Mouse (Mus musculus) embryonic facial prominence, embryonic 13.5 days (tissue): ENCODE measurements around the gene Treml2. TPM values are rescaled to one million over a fixed set of nuclear protein-coding genes. Genes with fewer than 3 reads are reported as not detected.
"Not testable (repeated sequence)": the region's sequence is repeated elsewhere in the genome, so short reads cannot be mapped to it uniquely, and the experiment has no call there.

ENCODE experiments used
- ATAC-seq: fragments of 200-750 bp; cut with Nextera tagmentation; 2 replicates; pipeline ENCODE4 v1.8.0; 2017; ENCODE audit warnings: low read depth; ENCODE audit not compliant: insufficient number of reproducible peaks, insufficient read depth, low FRiP score, low TSS enrichment
- H3K27ac ChIP-seq: fragments of 300-500 bp; sonication (generic); 2 replicates; pipeline ENCODE4 v1.5.1; 2015; ENCODE audit warnings: moderate library complexity, mild to moderate bottlenecking, inconsistent platforms
- H3K27me3 ChIP-seq: fragments of 300-500 bp; sonication (generic); 2 replicates; pipeline ENCODE4 v1.6.1; 2015; ENCODE audit warnings: mild to moderate bottlenecking, inconsistent platforms
- H3K36me3 ChIP-seq: fragments of 300-500 bp; sonication (generic); 2 replicates; pipeline ENCODE4 v1.6.1; 2015; ENCODE audit warnings: mild to moderate bottlenecking, inconsistent platforms
- H3K4me1 ChIP-seq: fragments of 300-500 bp; sonication (generic); 2 replicates; pipeline ENCODE4 v1.6.1; 2015; ENCODE audit warnings: inconsistent platforms
- H3K4me2 ChIP-seq: fragments of 300-500 bp; sonication (generic); 2 replicates; pipeline ENCODE4 v1.6.1; 2015; ENCODE audit warnings: moderate library complexity, mild to moderate bottlenecking, inconsistent platforms
- H3K4me3 ChIP-seq: fragments of 300-500 bp; sonication (generic); 2 replicates; pipeline ENCODE4 v1.5.1; 2015; ENCODE audit warnings: mild to moderate bottlenecking, inconsistent platforms
- H3K9ac ChIP-seq: fragments of 300-500 bp; sonication (generic); 2 replicates; pipeline ENCODE4 v1.6.1; 2015; ENCODE audit warnings: mild to moderate bottlenecking, inconsistent platforms
- H3K9me3 ChIP-seq: fragments of 300-500 bp; sonication (generic); 2 replicates; pipeline ENCODE4 v1.6.1; 2016; ENCODE audit warnings: inconsistent platforms
- WGBS: fragments of 180-500 bp; shearing (Covaris S2); methylation state at CpG from one replicate; pipeline ENCODE4 v1.1.7; 2015; ENCODE audit warnings: mixed read lengths; 5-methylcytosine and 5-hydroxymethylcytosine counted together
- polyA plus RNA-seq: library from polyadenylated mRNA; unstranded; fragments of >200 nt; fragmentation: Nextera tagmentation; extraction: Ambion mirVana; gene quantifications from 2 replicates; pipeline ENCODE4 v1.2.1, GENCODE M21; 2015

Treml2 gene
- polyA plus RNA-seq, 1 experiment from 2014 or later: 0.28 TPM

GRCm38 (mm10) chr17:48299756-48300155 lies 458 bp downstream of the Treml2 start:
- ATAC-seq: no peak
- Histone ChIP-seq H3K9ac (no peak overlapping the region), H3K9me3 (no peaks in the 10 kb centered on the region), H3K27ac (no peak overlapping the region), H3K27me3 (no peaks in the 10 kb centered on the region), H3K4me2 (no peak overlapping the region), H3K4me3 (no peak overlapping the region), H3K36me3 (no peaks in the 10 kb centered on the region), H3K4me1 (no peaks in the 10 kb centered on the region)
- WGBS: 55% methylated on average over 7 of the region's 7 CpGs

- H3K4me3 ChIP-seq: no peak overlapping the region
- H3K9me3 ChIP-seq: no peaks in the 10 kb centered on the region
- 63% methylated on average over 7 of the region's 7 CpGs for WGBS
- H3K36me3 ChIP-seq: no peaks in the 10 kb centered on the region
- H3K9ac ChIP-seq: no peak overlapping the region
- no peaks in the 10 kb centered on the region for H3K27me3 ChIP-seq
- H3K4me1 ChIP-seq: no peaks in the 10 kb centered on the region
- no peak overlapping the region for H3K27ac ChIP-seq
- H3K4me2 ChIP-seq: no peak overlapping the region
- ATAC-seq: no peak
Observed at GRCm38 (mm10) chr17:48300199-48300598, 901 bp downstream of the Treml2 start.

GRCm38 (mm10) chr17:48300861-48301260 lies 1.6 kb downstream of the Treml2 start:
- Histone ChIP-seq H3K27me3 (no peaks in the 10 kb centered on the region), H3K36me3 (no peaks in the 10 kb centered on the region), H3K27ac (no peak overlapping the region), H3K9ac (no peak overlapping the region), H3K4me3 (no peak overlapping the region), H3K9me3 (no peaks in the 10 kb centered on the region), H3K4me2 (no peak overlapping the region), H3K4me1 (no peaks in the 10 kb centered on the region)
- WGBS: 64% methylated on average over 9 of the region's 9 CpGs
- ATAC-seq: no peak

DNA sequence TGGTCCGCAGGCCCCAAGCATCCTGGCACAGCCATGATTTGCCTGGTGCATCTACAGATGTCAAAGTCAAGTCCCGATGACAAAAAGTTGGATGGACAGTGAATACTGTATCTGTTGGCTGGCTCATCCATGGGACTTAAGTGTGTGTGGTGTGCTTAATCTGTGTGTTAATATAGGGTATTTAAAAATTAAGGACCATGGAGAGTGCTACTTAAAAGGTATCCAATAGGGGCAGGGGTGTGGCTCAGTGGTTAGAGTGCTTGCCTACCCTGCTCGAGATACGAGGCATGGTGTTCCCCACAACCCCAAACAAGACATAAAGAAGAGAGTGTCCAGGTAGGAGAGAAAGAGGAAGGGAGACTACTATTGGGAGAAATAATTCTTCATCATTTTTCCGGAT lies 2.5 kb downstream of the Treml2 start:
- H3K36me3 ChIP-seq: no peaks in the 10 kb centered on the region
- ATAC-seq: no peak

DNA sequence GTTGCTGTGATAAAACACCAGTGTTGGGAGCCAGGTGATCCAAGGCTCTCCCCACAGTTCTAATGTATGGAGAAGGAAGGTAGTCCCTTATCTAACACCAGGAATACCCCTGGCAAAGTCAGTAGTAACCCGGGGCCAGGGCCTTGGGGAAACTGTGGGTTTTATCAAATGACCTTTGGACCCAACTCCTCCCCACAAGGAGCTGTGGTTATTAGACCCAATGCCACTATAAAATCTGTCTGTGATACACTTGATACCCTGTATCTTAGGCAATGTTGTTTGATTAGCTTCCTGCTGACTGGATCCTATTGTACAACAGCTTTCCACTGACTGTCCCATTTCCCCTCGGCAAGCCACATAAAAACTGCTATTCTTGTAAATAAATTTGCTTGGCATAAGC lies 12.8 kb downstream of the Treml2 start:
- Histone ChIP-seq H3K4me3 (no peak overlapping the region), H3K27ac (no peak overlapping the region), H3K9me3 (no peaks in the 10 kb centered on the region), H3K9ac (no peak overlapping the region), H3K27me3 (no peaks in the 10 kb centered on the region), H3K4me2 (no peak overlapping the region), H3K4me1 (no peaks in the 10 kb centered on the region), H3K36me3 (no peaks in the 10 kb centered on the region)
- 70% methylated on average over 2 of the region's 2 CpGs for WGBS
- no peak for ATAC-seq

More for the DNA sequence above, 2.5 kb downstream of the Treml2 start:
- no peaks in the 10 kb centered on the region for H3K4me1 ChIP-seq
- WGBS: 91% methylated on average over 5 of the region's 5 CpGs
- no peak overlapping the region for H3K4me2 ChIP-seq
- no peaks in the 10 kb centered on the region for H3K27me3 ChIP-seq
- no peaks in the 10 kb centered on the region for H3K9me3 ChIP-seq
- H3K4me3 ChIP-seq: no peak overlapping the region
- no peak overlapping the region for H3K9ac ChIP-seq
- H3K27ac ChIP-seq: no peak overlapping the region

DNA sequence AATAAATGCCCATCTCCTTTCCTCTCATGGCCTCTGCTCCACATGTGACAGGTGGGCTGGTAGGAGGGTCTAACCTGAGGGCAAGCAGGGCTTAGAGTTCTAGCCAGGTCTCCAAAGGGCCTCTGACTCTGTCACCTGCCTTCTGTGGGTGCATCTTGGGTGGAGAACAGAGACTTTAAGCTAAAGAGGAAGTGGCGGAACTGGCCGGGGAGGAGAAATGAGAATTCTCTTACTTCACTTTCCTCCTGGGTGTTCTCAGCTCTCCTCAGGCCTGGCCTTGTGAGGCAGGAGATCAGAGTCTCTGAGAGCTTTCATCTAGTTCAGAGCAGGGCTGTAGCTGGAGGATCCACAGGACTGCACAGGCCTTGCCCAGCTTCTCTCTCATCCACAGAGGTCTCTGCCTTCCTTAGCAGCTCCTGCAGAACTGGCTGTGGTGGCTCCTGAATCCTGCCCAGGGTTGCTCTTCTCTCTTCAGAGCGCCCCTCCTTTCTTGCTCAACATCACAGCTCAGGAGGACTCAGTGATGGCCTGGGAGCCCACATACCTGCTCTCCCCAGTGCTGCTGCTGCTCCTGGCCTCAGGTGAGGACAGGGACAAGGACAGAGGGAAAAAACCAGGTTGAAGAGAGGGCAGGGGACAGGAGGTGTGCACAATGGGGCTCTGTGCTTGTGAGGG lies 16.7 kb downstream of the Treml2 start, which contains the start of gene B430306N03Rik:
Gene B430306N03Rik, plus strand, starts transcription at position 237 of the 675 bp plus-strand sequence.
- H3K4me1 ChIP-seq, ATAC-seq, H3K4me2 ChIP-seq, H3K36me3 ChIP-seq, H3K4me3 ChIP-seq, H3K9ac ChIP-seq, H3K9me3 ChIP-seq, H3K27ac ChIP-seq, H3K27me3 ChIP-seq: not testable (repeated sequence)
- 77% methylated on average over 3 of the region's 3 CpGs for WGBS

GRCm38 (mm10) chr17:48318686-48319085 lies 19.4 kb downstream of the Treml2 start:
- Histone ChIP-seq H3K36me3 (no peaks in the 10 kb centered on the region), H3K4me3 (no peak overlapping the region), H3K27me3 (no peaks in the 10 kb centered on the region), H3K4me2 (no peak overlapping the region), H3K27ac (no peak overlapping the region), H3K9ac (no peak overlapping the region), H3K9me3 (no peaks in the 10 kb centered on the region), H3K4me1 (no peaks in the 10 kb centered on the region)
- 98% methylated on average over 1 of the region's 1 CpGs for WGBS
- no peak for ATAC-seq

- 81% methylated on average over 2 of the region's 2 CpGs for WGBS
- no peaks in the 10 kb centered on the region for H3K9me3 ChIP-seq
- H3K27me3 ChIP-seq: no peaks in the 10 kb centered on the region
- H3K9ac ChIP-seq: no peak overlapping the region
- H3K36me3 ChIP-seq: no peaks in the 10 kb centered on the region
- H3K4me1 ChIP-seq: 0 out of 2 replicates have a peak, but pooled peaks cover 1% of the 10 kb centered on the region
- H3K27ac ChIP-seq: no peak overlapping the region
- no peak overlapping the region for H3K4me2 ChIP-seq
- H3K4me3 ChIP-seq: no peak overlapping the region
- ATAC-seq: no peak
Observed at GRCm38 (mm10) chr17:48321279-48321678, 22.0 kb downstream of the Treml2 start.

DNA sequence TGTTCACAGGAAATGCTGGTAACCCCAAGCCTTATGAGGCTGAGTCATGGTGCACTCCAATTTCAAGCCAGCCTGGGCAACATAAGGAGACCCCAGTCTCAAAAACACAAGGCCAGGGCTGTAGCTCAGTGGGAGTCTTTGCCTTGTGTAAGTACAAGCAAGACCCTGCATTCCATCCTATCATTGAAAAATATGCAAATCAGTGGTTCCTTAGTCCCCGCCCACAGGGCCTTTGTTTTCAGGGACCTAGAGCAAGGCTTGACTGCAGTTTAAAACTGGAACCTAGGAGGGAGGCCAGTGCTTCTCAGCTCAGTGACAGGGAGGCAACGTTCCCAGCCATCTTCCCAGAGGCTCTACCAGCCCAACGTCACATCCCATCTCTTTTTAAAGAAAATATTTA lies 23.9 kb downstream of the Treml2 start:
- 61% methylated on average over 3 of the region's 3 CpGs for WGBS
- no peak overlapping the region for H3K4me2 ChIP-seq
- no peaks in the 10 kb centered on the region for H3K9me3 ChIP-seq
- H3K36me3 ChIP-seq: no peaks in the 10 kb centered on the region
- H3K27me3 ChIP-seq: no peaks in the 10 kb centered on the region
- H3K4me1 ChIP-seq: 0 out of 2 replicates have a peak, but pooled peaks cover 4% of the 10 kb centered on the region
- H3K9ac ChIP-seq: no peak overlapping the region
- no peak overlapping the region for H3K27ac ChIP-seq
- no peak for ATAC-seq
- H3K4me3 ChIP-seq: no peak overlapping the region

DNA sequence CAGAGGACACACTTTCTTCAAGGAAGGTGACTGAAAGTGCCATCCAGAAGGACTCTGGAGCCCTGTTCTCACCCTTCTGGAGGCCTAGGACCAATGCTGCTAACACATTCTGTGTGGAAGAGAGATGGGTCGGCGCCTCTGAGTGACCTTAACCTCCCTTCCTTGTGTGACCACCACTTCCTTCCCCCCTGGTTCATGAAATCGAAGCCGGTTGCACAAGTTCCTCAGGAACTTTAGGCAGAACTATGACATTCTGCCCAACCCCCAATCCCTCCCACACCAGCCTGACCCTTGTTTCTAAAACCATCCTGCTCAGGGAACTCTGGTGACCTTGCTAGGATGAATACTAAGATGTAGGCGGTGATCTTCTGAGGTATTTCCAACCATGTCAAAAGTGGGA lies 25.0 kb downstream of the Treml2 start:
- Histone ChIP-seq H3K4me3 (no peak overlapping the region), H3K9ac (no peak overlapping the region), H3K4me1 (0 out of 2 replicates have a peak, but pooled peaks cover 4% of the 10 kb centered on the region), H3K4me2 (no peak overlapping the region), H3K36me3 (no peaks in the 10 kb centered on the region), H3K9me3 (no peaks in the 10 kb centered on the region), H3K27me3 (no peaks in the 10 kb centered on the region), H3K27ac (no peak overlapping the region)
- ATAC-seq: no peak
- 94% methylated on average over 5 of the region's 5 CpGs for WGBS

DNA sequence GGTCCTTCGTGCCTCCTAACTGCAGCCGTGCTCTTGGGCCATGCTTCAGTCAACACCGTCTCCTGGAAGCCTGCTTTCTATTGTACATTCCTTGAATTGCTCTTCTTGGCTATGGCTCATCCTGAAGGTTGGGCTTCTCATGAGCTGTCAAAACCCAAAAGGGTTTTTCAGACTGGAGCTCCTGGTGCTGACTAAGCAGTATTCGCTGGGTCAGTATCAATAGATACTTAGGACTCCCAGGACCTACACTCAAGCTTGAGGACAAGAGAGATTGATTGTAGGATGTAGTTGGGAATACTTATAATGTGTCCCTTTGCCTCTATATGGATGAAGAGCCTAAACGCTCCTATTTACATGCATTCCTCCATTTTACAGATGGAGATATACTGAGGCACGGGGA lies 25.8 kb downstream of the Treml2 start:
- Histone ChIP-seq H3K4me3 (no peak overlapping the region), H3K9me3 (no peaks in the 10 kb centered on the region), H3K27me3 (no peaks in the 10 kb centered on the region), H3K9ac (no peak overlapping the region), H3K27ac (no peak overlapping the region), H3K36me3 (no peaks in the 10 kb centered on the region), H3K4me1 (0 out of 2 replicates have a peak, but pooled peaks cover 4% of the 10 kb centered on the region), H3K4me2 (no peak overlapping the region)
- no peak for ATAC-seq
- 91% methylated on average over 6 of the region's 6 CpGs for WGBS

- Histone ChIP-seq H3K36me3 (no peaks in the 10 kb centered on the region), H3K9ac (no peak overlapping the region), H3K4me1 (0 out of 2 replicates have a peak, but pooled peaks cover 4% of the 10 kb centered on the region), H3K27ac (no peak overlapping the region), H3K4me2 (no peak overlapping the region), H3K4me3 (no peak overlapping the region), H3K27me3 (no peaks in the 10 kb centered on the region), H3K9me3 (no peaks in the 10 kb centered on the region)
- 89% methylated on average over 11 of the region's 11 CpGs for WGBS
- ATAC-seq: no peak
Observed at GRCm38 (mm10) chr17:48325638-48326037, 26.3 kb downstream of the Treml2 start.
